Mouse (Mus musculus): ENCODE results near the gene Naaa. TPM values are rescaled to one million over a fixed set of nuclear protein-coding genes. Genes with fewer than 3 reads are reported as not detected.

Gene Naaa
- total RNA-seq (2015) = 310 and 351 TPM in 2 replicates
- 171 and 196 TPM in 2 replicates for total RNA-seq (2017)

DNA sequence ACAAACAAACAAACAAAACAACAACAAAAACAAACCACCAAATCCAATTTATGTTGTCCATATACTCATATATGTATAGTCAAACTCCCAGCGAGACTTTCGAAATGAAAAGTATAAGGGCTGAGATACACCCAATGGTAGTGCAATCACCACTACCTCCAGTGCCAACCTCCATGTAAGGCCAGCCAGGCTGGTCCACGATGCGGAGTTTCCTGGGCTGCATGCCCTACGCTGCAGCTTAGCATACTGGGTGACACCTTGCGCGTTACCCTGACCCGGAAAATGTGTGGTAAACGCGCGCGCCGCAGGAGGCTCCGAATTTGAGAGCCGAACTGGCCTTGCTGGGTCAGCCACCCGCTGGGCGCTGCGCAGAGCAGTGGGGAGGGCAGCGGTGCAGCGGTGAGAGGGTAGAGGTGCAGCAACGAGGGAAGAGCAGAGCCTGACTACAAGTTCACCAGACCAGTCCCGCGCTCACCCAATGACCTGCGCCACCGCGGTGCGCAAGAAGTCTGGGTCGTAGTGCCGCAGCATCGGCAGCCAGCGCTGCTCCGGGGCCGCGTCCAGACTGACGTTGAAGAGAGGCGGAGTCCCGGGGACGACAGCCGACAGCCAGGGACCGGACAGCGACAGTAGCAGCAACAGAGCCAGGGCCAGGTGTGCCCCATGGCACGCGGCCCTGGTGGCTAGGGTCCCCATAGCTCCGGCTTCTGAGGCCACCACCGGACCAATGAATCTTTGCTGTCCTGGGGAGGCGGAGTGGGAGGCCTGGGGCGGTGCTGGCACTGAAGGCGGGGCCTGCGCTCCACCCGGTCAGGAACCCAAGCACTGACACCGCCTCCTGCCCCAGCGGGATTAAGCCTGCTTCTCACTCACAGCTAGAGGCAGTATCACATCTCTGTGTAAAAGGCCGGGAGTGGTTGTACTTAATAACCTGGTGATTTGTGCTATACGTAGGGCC, at the start of gene Naaa:
Gene Naaa, minus strand, starts transcription at position 734 of the 958 bp plus-strand sequence.
- ATAC-seq (ENCODE audit: poor library complexity, severe bottlenecking) = peak; percentile 83

DNA sequence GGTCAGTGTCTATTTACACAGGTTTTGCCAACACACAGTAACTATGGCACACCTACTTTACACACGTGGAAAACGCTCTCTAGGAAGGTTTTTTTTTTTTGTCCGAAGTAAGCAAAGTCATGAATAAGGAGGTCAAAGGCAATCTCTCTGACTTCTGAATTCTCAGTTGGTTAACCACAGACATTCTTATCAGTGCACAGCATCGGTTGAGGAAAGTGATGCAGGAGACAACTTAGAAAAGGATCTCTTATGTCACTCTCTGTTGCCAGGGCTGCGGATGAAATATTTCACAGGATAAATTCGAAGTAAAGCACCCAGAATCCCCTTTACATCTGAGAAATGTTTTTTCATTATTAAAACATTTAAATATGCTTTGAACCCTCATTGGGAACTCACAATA, 49.4 kb upstream of the Naaa start:
- peak; percentile 26; the same call in 1 of the 2 replicates for ATAC-seq (ENCODE audit: poor library complexity, severe bottlenecking)

DNA sequence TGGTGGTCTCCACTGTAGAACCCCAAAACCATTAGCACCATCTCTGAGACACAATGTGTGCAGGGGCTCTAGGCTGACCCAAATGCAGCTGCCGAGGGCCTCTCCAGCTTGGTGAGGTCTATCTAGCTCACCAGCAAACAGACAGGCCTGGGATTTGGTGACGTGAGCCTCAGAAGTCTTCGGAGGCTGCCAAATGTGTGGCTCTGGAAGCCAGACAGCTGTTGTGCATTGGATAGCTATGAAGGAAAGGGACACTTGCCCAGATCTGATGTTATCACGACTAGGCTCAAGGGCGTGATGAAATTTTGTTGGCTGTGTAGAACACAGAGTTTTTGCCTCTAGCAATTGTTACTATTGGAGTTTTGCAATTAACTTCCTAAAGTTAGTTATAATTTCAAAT, 45.3 kb upstream of the Naaa start:
- no peak for ATAC-seq (ENCODE audit: poor library complexity, severe bottlenecking)

DNA sequence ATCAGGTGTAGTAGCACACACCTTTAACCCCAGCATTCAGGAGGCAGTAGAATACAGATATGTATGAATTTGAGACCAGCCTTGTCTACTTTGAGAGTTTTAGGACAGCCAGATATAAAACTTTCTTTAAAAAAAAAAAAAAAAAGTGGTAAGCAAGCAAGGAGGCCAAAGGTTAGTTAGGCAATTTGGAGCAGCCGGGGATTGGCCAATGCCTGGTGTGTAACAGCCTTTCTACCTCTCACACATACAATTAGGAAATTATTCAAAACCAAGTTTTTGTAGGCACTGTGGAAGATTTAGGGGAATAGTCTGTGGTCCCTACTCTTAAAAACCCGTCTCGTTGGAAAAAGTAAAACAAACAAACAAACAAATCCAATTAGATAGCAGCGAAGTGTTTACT, 44.6 kb upstream of the Naaa start:
- ATAC-seq (ENCODE audit: poor library complexity, severe bottlenecking) = no peak

DNA sequence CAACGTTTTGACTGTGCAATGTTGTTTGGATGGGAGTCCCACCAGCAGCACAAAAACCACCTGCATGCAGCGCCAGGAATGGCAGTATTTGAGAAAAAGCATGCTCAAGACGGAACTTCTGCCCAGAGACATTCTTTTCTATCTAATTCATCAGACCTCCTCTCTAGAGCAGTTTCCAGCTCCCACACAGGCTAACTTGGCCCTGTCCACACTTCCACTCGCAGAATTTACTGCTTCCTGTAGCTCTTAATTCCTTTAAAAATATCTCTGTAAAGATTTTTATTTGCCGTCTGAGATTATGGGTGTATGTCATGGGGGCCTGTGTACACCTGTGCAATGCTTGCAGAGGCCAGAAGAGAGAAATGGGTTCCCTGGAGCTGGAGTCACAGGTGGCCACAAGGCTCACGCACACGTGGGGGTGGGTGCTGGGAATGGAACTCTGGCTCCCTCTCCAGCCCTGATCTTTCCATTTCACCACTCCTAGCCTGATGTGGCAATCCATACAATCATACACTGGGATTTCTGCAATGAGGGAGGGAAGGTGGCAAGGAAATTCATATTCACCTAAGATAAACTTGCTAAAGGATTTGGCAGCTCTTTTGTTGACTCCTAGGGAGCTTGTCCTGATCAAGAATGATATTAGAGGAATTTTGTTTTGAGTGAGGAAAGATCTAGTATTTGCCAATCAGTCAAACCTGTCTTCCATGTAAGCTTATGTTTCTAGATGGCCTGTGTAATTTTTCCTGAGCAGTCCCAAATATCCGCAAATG, 43.8 kb upstream of the Naaa start:
- ATAC-seq (ENCODE audit: poor library complexity, severe bottlenecking) = no peak

DNA sequence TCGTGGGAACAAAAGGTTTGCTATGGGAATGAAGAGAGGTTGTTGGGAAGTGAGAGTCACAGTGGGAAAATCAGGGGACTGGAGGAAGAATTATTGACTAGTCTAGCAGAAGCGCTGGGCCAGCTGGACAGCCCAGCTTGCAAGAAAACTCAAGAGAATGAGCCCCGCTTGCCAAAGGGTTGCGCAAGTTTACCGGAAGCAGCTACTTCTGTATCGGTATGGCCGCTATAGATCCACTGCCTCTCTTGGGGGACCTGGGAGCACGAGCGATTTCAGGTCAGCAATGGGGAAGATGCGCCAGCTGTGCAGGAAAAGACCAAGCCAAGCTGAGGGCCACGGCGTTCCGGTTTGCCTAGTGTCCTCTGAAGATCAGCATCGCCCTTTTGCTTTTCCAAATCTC, 40.6 kb upstream of the Naaa start:
- peak; percentile 73 for ATAC-seq (ENCODE audit: poor library complexity, severe bottlenecking)

DNA sequence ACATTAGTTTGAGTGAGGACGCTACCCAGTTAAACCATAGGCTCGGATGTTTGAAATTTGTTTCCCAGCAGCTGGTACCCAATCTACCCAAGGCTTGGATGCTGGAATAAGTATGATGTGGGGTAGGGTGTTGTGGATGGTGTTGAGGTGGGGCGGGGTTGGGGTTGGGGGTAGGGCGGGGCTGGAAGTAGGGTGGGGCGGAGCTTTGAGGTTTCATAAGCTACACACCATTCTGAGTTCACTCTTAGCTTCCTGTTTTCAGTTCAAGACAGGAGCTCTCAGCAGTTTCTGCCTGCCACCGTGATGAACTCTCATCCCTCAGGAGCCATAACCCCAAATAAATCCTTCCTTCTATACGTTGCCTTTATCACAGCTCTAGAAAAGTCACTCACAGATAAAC, 40.1 kb upstream of the Naaa start:
- peak; percentile 90 for ATAC-seq (ENCODE audit: poor library complexity, severe bottlenecking)

DNA sequence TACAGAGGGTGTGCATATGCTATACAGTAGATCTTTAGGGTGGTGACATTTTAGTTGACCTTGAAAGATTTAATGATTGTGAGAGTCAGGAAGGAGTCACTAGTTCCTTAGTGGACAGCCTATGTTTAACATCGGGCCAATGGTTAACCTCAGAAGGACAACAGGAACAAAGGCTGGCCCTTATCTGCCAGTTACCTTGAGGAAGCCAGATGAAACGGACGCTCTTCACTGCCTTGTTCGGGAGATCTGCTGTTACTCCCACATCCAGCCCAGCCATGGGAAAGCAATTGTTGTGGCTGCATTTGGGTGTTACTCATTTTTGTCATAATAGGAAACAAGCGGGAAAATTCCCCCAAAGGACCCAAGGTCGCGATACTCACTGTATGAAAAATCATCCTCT, 35.8 kb upstream of the Naaa start:
- no peak for ATAC-seq (ENCODE audit: poor library complexity, severe bottlenecking)

DNA sequence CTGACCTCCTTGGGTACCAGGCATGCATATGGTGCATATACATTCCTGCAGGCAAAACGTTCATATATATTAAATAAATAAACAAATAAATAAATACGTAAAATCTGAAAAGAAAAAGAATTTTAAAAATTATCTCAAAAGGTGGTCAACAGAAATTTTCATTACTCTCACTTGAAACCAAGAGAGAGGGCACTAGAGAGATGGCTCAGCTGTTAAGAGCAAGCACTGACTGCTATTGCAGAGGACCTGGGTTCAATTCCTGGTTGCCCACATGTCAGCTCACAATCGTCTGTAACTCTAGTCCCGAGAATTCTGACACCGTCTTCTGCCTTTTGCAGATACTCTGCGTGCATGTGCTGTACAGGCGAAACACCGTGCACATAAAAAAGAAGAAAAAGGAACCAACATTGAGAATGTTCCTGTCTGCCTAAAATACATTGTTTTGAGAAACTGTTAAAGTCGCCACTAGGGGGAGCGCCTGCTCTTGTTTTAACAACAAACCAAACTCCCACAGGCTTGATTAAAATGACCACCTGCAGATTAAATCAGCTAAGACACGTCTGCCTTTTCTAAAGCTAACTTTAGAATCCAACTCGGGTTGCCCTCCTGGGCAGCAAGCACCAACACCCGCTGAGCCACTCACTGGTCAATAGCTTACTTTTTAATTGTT, 34.2 kb upstream of the Naaa start:
- peak; percentile 69 for ATAC-seq (ENCODE audit: poor library complexity, severe bottlenecking)

DNA sequence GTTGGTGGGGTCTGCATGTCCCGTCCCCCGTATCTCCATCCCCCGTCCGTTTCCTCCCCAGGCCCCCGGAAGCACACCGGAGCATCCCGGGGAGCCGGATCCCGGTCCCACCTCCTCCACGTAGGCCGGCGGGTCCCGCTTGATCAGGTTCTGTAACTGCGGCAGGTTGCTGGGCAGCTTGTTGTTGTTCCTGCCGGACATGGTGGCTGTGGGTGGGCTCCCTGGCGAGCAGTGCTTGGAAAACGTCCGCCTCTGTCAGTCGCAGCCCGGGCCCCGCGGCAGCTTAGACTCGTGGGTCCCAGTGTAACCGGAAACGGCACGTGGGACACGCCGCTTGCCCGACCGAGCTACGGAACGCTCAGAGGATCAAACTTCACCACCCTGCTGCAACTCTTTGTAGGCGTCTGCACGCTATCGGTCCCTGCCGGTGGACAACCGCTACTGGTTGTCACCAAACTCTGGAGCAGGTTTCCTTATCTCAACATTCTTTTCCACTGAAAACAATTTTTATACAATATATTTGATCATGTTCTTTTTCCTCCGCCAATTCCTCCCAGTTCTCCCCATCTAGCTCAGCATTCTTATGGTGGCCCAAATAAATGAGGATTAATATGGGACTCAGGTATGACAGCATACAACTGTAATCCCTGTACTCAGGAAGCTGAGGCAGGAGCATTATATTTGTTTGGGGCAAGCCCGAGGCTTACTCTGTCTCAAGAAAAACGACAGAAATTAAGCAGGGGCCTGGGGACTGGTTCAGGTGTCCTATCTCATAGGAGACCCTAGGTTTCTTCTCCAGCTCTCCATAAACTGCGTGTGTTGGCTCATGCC, 31.9 kb upstream of the Naaa start, which contains the start of gene Sdad1:
Gene Sdad1, minus strand, starts transcription at position 799 of the 831 bp plus-strand sequence.
- peak; percentile 97 for ATAC-seq (ENCODE audit: poor library complexity, severe bottlenecking)

DNA sequence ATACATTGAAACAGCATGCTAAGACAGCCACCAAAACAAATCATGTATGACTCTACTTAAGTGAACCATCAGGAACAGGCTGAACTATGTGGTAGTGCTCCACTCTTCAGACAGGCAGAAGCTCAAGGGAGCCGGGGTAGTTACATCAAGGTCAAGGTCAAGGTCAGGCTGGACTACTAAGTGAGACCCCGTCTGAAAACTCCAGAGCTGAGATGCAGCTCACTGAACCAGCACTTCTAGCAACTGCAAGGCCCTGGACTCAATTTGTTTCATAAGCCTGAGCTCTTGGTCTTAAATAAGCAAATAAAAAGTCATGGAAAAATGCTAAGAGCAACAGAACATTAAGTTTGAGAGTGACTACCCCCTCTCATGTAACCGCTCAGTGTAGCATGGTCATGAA, 26.3 kb upstream of the Naaa start:
- no peak for ATAC-seq (ENCODE audit: poor library complexity, severe bottlenecking)

DNA sequence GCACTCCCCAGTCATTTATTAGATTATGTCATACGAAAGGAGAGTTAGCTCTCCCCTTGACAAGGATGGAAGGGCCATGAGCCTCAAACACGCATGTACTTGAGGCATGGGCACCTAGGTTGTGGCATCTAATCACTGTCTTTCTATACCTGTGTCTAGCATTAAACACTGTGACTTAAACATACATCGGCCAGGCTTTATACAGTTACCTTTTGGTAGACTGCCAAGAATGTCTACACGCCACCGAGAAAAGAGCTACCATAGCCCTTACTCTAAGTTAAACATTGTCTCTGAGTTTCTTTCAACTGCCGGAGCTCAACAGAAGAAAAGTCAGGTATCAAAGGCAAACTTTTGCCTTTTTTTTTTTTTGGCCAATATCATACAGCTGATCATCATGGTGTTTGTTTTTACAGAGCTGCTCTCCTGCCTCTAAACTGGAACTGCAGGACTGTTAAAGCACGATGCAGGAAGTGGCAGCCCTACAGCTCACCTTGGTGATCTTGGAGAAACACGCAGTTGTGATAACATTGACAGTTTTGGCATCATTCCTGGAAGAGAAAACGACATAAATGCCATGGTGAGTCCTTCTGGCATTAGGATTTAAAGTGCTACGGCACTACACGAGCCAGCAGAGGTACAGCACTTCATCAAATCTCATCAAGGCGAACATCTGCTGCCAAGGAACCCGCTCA, 24.3 kb upstream of the Naaa start:
- ATAC-seq (ENCODE audit: poor library complexity, severe bottlenecking) = no peak

DNA sequence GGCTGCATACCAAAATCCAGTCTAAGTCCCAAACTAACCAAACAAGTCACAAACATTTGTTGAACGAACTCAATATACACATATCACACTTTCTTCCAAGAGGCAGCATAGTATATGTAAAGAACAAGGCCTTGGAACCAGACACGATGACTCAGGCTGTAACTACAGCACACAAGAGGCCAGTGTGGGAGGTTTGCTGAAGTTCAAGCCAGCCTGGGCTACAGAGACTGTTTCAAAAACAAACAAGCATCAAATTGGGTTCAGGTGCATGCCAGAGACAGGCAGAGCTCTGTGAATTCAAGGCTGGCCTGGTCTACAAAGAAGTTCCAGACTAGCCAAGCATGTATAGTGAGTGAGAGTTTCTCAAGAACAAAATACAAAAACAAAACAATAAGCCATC, 16.6 kb upstream of the Naaa start:
- no peak for ATAC-seq (ENCODE audit: poor library complexity, severe bottlenecking)

DNA sequence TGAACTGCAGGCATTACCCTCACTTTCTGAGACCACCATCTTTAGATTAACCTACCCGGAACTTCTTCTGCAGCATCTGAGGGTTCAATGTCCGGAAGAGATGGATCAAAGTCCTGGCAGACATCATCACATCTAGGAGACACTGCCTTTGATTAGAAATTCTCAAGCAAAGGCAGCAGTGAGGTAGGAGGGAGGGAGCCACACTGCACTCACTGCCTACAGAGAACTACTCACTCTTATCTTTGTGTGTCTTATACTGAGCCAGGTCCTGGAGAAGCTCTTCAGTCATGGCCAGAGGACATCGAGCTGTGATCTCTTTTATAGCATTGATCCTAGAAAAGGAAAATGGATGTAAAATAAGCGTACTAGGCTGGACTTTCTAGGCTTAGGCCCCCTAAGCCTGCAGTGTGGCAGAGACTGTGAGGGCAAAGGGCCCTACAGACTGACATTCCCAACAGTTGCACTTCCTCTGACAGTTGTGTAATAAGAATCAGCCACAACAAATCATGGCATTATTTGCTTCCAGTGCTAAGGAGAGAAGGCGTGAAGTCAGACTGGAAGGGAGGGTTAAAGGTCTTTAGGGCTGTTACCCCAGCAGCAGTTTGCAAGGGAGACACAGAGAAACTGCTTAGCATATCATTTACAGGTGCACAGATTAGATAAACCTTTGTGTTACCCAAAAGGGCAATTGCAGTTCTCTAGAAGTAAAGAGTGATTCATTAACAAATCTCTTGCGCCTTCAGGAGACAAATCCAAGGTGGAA, 13.9 kb upstream of the Naaa start:
- peak; percentile 33; the same call in 1 of the 2 replicates for ATAC-seq (ENCODE audit: poor library complexity, severe bottlenecking)

DNA sequence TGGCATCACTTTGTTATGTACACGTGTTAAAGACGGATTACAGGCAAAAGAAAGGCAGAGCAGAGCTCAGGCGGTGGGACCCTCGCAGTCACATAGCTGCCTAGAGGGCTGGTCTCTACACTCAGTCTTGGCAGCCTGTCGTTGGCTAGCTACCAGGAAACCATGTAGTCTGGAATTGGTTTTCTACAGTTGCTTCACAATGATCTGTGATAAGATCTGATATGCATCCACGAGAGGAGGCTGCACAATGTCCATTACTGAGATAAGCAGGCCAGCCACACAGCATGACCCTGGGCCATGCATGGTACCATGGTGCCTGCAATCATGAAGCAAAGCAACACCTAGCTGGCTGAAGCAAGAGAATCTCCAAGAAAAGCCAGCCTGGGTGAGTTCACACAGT, 9.9 kb upstream of the Naaa start:
- ATAC-seq (ENCODE audit: poor library complexity, severe bottlenecking) = no peak

DNA sequence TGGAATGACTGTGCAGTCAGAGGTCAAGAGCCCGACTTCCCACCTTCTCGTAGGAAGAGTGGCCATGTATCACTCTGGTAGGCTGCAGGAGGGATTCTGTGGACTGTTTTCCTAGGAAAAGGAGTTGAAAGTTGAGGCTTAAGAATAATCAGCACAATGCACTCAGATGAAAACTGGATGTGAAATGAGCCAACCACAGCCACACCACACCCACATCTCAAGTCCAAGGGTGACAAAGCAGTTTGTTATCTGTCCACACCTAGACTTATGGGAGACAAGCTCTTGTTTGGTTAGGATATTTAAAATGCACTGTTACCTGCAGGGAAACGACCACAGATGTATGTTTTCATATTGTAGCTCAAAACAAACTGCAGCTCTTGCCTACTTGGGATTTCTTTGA, 5.1 kb upstream of the Naaa start:
- peak; percentile 45 for ATAC-seq (ENCODE audit: poor library complexity, severe bottlenecking)

DNA sequence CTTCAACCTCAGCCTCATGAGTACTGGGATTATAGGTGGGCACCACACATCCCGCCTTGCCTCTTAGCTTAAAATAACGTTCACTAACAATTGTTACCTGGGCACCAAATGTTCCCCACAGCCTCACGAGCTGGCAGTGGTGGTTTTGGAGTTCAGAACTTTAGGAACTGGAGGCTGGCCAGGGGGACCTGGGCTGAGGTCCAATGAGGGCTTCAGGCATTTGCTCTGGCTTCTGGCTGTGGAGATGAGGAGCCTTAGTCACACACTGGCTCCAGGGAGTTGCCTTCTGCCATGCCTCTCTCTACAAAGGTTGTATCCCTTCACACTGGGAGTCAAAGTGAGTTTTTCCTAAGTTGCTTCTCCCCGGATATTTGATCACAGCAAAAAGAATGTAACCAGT, 4.6 kb upstream of the Naaa start:
- ATAC-seq (ENCODE audit: poor library complexity, severe bottlenecking) = no peak

DNA sequence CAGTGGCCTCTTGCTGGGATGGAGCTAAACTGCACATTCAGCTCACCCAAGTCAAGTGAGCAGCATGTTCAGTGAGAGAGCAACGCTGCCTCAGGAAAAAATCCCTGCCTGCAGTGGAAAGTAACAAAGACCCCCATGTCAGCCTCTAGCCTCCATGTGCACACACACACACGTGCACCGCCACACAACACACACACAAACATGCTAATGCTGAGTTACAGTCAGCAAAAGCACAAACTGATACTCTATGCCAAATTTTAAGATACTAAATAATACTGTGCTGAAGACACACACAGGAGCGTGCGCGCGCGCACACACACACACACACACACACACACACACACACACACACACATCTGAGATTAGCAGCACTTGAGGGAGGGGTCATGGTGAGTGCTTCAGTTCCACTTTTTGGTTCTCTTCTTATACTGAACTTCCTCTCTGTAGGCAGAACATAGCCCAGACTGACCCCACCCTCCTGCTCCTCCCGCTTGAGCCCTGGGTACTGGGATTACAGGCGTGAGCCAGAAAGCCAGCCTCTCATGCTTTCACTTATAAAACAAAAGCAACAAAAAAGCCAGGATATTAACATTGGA, 1.1 kb upstream of the Naaa start:
- ATAC-seq (ENCODE audit: poor library complexity, severe bottlenecking) = peak; percentile 72

DNA sequence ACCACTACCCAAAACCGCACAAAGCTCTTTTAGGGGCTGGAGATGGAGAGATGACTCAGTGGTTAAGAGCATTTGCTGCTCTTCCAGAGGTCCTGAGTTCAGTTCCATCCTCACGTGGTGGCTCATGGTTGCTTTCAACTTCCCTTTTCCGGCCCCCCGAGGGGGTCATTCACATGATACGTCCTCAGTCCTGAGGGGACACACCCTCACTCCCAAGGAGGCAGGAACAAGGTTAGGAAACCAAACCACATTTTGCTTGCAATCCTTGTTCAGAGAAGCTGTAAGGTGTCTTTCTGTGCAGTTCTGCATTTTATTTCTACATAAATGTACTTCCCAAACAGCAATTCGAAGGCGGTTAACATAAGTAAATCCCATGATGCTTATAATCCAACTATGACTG, 7.5 kb downstream of the Naaa start:
- peak; percentile 93 for ATAC-seq (ENCODE audit: poor library complexity, severe bottlenecking)
